In genomic region chr16:17832821-17833220, GRCm38 (mm10) we compare ENCODE assay signal across 9 mouse cellular contexts. TPM values are rescaled to one million over a fixed set of nuclear protein-coding genes. Genes with fewer than 3 reads are reported as not detected.
DNase-seq lines count a peak whose midpoint lies in the region; ATAC-seq and TF ChIP-seq lines count a peak whose summit lies in the region.
"Had no signal": no experiment of that assay in that cellular context is flagged by ENCODE, and none has a peak within 500 bp of the region (broad histone marks: within the 10 kb centered on the region; RNA-seq: fewer than 3 reads in every experiment).

Gene B830017H08Rik, plus strand, starts transcription at chr16:17833121.

- WGBS in liver, embryonic 13.5 days (ENCODE audit: insufficient replicate concordance): 21% methylated on average over 7 of the region's 7 CpGs

- no peak for TF ChIP-seq CTCF in gastrocnemius, adult 2 months (IDR thresholded peaks at IDR 0.05)
- TF ChIP-seq CTCF in testis, adult 2 months (IDR thresholded peaks at IDR 0.05; ENCODE audit: control insufficient read depth, insufficient read depth, insufficient replicate concordance, low read depth, low read length): no peak

- H3K9ac ChIP-seq in liver, embryonic 13.5 days: no peak within 1 kb of the TSS

- no peak for ATAC-seq in liver, embryonic 13.5 days (ENCODE audit: low read depth)

- H3K4me2 ChIP-seq in liver, embryonic 13.5 days: peak within 1 kb of the TSS; percentile 68

- TF ChIP-seq POLR2A in testis, adult 2 months (IDR thresholded peaks at IDR 0.05; ENCODE audit: control insufficient read depth, low read depth, low read length): no peak

- no peaks in the 10 kb centered on the region for H3K27me3 ChIP-seq in testis, adult 2 months (ENCODE audit: control insufficient read depth, insufficient read depth, low read length)
- H3K27me3 ChIP-seq in liver, embryonic 13.5 days: peaks cover 99% of the 10 kb centered on the region

- peak within 1 kb of the TSS; percentile 72 for H3K4me3 ChIP-seq in gastrocnemius, adult 2 months
- H3K4me3 ChIP-seq in testis, adult 2 months (ENCODE audit: control insufficient read depth, low read depth, low read length): peak within 1 kb of the TSS; percentile 68
- peak within 1 kb of the TSS; percentile 54 for H3K4me3 ChIP-seq in liver, embryonic 13.5 days (replicated peaks)

- no peaks in the 10 kb centered on the region for H3K9me3 ChIP-seq in liver, embryonic 13.5 days (replicated peaks)

- no peaks in the 10 kb centered on the region for H3K36me3 ChIP-seq in testis, adult 2 months (ENCODE audit: control insufficient read depth, insufficient read depth, low read length)
- H3K36me3 ChIP-seq in liver, embryonic 13.5 days: no peaks in the 10 kb centered on the region

- intact Hi-C loops in gastrocnemius, adult 2 months (cut with DNase I): no loop called here
- intact Hi-C loops in gastrocnemius, postnatal 14 days (cut with DNase I; ENCODE audit: low total_unique reads): no loop called here

- H3K27ac ChIP-seq in gastrocnemius, adult 2 months: no peak within 1 kb of the TSS
- H3K27ac ChIP-seq in testis, adult 2 months (ENCODE audit: control insufficient read depth, insufficient read depth, low read depth, low read length): no peak within 1 kb of the TSS
- H3K27ac ChIP-seq in liver, embryonic 13.5 days: no peak within 1 kb of the TSS

- peaks cover 25% of the 10 kb centered on the region for H3K4me1 ChIP-seq in testis, adult 2 months (ENCODE audit: control insufficient read depth, insufficient read depth, low read length)
- H3K4me1 ChIP-seq in liver, embryonic 13.5 days (replicated peaks): peaks cover 13% of the 10 kb centered on the region

- no peak for DNase-seq in gastrocnemius, adult 2 months
- no peak for DNase-seq in gastrocnemius, postnatal 14 days
- no peak for DNase-seq in testis, postnatal 14 days (ENCODE audit: low spot score)
- DNase-seq in liver, embryonic 13.5 days: no peak
- no peak for DNase-seq in gastrocnemius, postnatal 4 days (ENCODE audit: low spot score in 2 of 2)
- DNase-seq in adrenal gland, postnatal 14 days: no peak
- DNase-seq in left cerebral cortex, adult 9 months (ENCODE audit: low spot score in 2 of 2): no peak

RNA-seq across cellular contexts. Expression of gene B830017H08Rik, which starts in this region (rescaled TPM):
- total RNA-seq in gastrocnemius, adult 2 months (2021): not detected
- not detected for total RNA-seq in gastrocnemius, postnatal 14 days (2021)
- 4.5 and 5.6 TPM in 2 replicates for polyA plus RNA-seq in testis, adult 2 months (2012; rRNA removed)
- not detected in 2 replicates for polyA plus RNA-seq in liver, embryonic 13.5 days (2015; fragmentation: Nextera tagmentation; extraction: Ambion mirVana)
- under 1 TPM in 1 of 2 experiments, not detected in 1; 0.25 TPM for total RNA-seq in gastrocnemius, postnatal 4 days (2021)
- not detected in 2 replicates for total RNA-seq in adrenal gland, postnatal 14 days (2021)
- polyA plus RNA-seq: gonadal fat pad, adult 2 months had no signal
